17 mouse cellular contexts compared by ENCODE assay signal in genomic region chr9:111534744-111535423, GRCm38 (mm10).
DNase-seq lines count a peak whose midpoint lies in the region; ATAC-seq and TF ChIP-seq lines count a peak whose summit lies in the region.
"Had no signal": no experiment of that assay in that cellular context is flagged by ENCODE, and none has a peak within 500 bp of the region (broad histone marks: within the 10 kb centered on the region; RNA-seq: fewer than 3 reads in every experiment).

No protein-coding gene starts in this region.

- TF ChIP-seq EP300 in liver, postnatal 0 days (IDR thresholded peaks at IDR 0.05; ENCODE audit: low read depth): 0 out of 2 replicates have a peak, but pooled peaks have one; percentile 13

- no peaks in the 10 kb centered on the region for H3K4me1 ChIP-seq in hindbrain, embryonic 11.5 days (replicated peaks; ENCODE audit: control insufficient read depth, insufficient read depth, low read length)
- peaks cover 3% of the 10 kb centered on the region; the same call in 1 of the 2 replicates for H3K4me1 ChIP-seq in hindbrain, embryonic 13.5 days (replicated peaks)
- H3K4me1 ChIP-seq in intestine, embryonic 15.5 days (replicated peaks): 0 out of 2 replicates have a peak, but pooled peaks cover 12% of the 10 kb centered on the region
- H3K4me1 ChIP-seq in liver, postnatal 0 days (ENCODE audit: insufficient read depth): no peaks in the 10 kb centered on the region
- H3K4me1 ChIP-seq: embryonic facial prominence, embryonic 15.5 days had no signal

- WGBS in hindbrain, embryonic 11.5 days: 58% methylated on average over 7 of the region's 7 CpGs
- WGBS in hindbrain, embryonic 13.5 days: 52% methylated on average over 7 of the region's 7 CpGs
- 16% methylated on average over 7 of the region's 7 CpGs for WGBS in intestine, embryonic 15.5 days
- 38% methylated on average over 7 of the region's 7 CpGs for WGBS in liver, postnatal 0 days (ENCODE audit: insufficient replicate concordance)

- DNase-seq in hindbrain, embryonic 11.5 days (ENCODE audit: low spot score): no peak
- DNase-seq in brain, embryonic 14.5 days (ENCODE audit: low read depth): peak; percentile 22
- no peak for DNase-seq in liver, postnatal 0 days
- no peak for DNase-seq in adrenal gland, adult 2 months
- DNase-seq in left cerebral cortex, postnatal 10 days (ENCODE audit: extremely low spot score in 1 of 2, low spot score in 2 of 2): no peak
- no peak for DNase-seq in spleen, postnatal 10 days (ENCODE audit: low spot score in 2 of 2)
- DNase-seq: cerebellum, adult 9-11 months; heart, postnatal 10 days; lung, postnatal 36 days; right cerebral cortex, adult 18-20 months; thymus, postnatal 4 days had no signal

- peak; percentile 27; the same call in 1 of the 2 replicates for ATAC-seq in hindbrain, embryonic 11.5 days (ENCODE audit: low FRiP score)
- ATAC-seq in hindbrain, embryonic 13.5 days (ENCODE audit: low FRiP score): no peak
- peak; percentile 69 for ATAC-seq in intestine, embryonic 15.5 days
- peak; percentile 57 for ATAC-seq in liver, postnatal 0 days
- ATAC-seq: forebrain, embryonic 14.5 days; Patski had no signal

- TF ChIP-seq POLR2A in brain, embryonic 14.5 days (IDR thresholded peaks at IDR 0.05; ENCODE audit: borderline replicate concordance, extremely low read depth, insufficient read depth, insufficient read length, poor library complexity, severe bottlenecking): no peak

- no peaks in the 10 kb centered on the region for H3K36me3 ChIP-seq in hindbrain, embryonic 11.5 days (ENCODE audit: control insufficient read depth, insufficient read depth, low read length)
- H3K36me3 ChIP-seq in hindbrain, embryonic 13.5 days: no peaks in the 10 kb centered on the region
- no peaks in the 10 kb centered on the region for H3K36me3 ChIP-seq in intestine, embryonic 15.5 days
- H3K36me3 ChIP-seq in liver, postnatal 0 days (replicated peaks; ENCODE audit: insufficient read depth, low read length): no peaks in the 10 kb centered on the region
- H3K36me3 ChIP-seq: embryonic facial prominence, embryonic 15.5 days had no signal

- intact Hi-C loops in left cerebral cortex, postnatal 10 days (cut with DNase I): no loop called here

- H3K27me3 ChIP-seq in hindbrain, embryonic 11.5 days (ENCODE audit: control insufficient read depth, insufficient read depth, low read length): no peaks in the 10 kb centered on the region
- H3K27me3 ChIP-seq in hindbrain, embryonic 13.5 days: no peaks in the 10 kb centered on the region
- no peaks in the 10 kb centered on the region for H3K27me3 ChIP-seq in intestine, embryonic 15.5 days (replicated peaks)
- H3K27me3 ChIP-seq in liver, postnatal 0 days (ENCODE audit: insufficient read depth, low read length): no peaks in the 10 kb centered on the region
- H3K27me3 ChIP-seq: embryonic facial prominence, embryonic 15.5 days; Patski had no signal

- H3K9me3 ChIP-seq in hindbrain, embryonic 11.5 days (ENCODE audit: control insufficient read depth, low read length): no peaks in the 10 kb centered on the region
- H3K9me3 ChIP-seq in hindbrain, embryonic 13.5 days: no peaks in the 10 kb centered on the region
- H3K9me3 ChIP-seq in intestine, embryonic 15.5 days: no peaks in the 10 kb centered on the region
- no peaks in the 10 kb centered on the region for H3K9me3 ChIP-seq in liver, postnatal 0 days (ENCODE audit: low read length)
- H3K9me3 ChIP-seq: embryonic facial prominence, embryonic 15.5 days had no signal

- no peak overlapping the region for H3K4me3 ChIP-seq in hindbrain, embryonic 11.5 days (ENCODE audit: low read depth, low read length)
- no peak overlapping the region for H3K4me3 ChIP-seq in hindbrain, embryonic 13.5 days
- no peak overlapping the region for H3K4me3 ChIP-seq in intestine, embryonic 15.5 days (replicated peaks)
- no peak overlapping the region for H3K4me3 ChIP-seq in liver, postnatal 0 days (ENCODE audit: low read depth, low read length)
- H3K4me3 ChIP-seq: embryonic facial prominence, embryonic 15.5 days; left cerebral cortex, adult 2 months had no signal

- no peak overlapping the region for H3K9ac ChIP-seq in hindbrain, embryonic 11.5 days (ENCODE audit: low read depth, low read length)
- H3K9ac ChIP-seq in hindbrain, embryonic 13.5 days: no peak overlapping the region
- H3K9ac ChIP-seq in intestine, embryonic 15.5 days: no peak overlapping the region
- no peak overlapping the region for H3K9ac ChIP-seq in liver, postnatal 0 days (replicated peaks)
- H3K9ac ChIP-seq: embryonic facial prominence, embryonic 15.5 days had no signal

- no peak overlapping the region for H3K4me2 ChIP-seq in hindbrain, embryonic 11.5 days (replicated peaks; ENCODE audit: low read depth, low read length)
- H3K4me2 ChIP-seq in hindbrain, embryonic 13.5 days: no peak overlapping the region
- H3K4me2 ChIP-seq in intestine, embryonic 15.5 days (replicated peaks): peak overlapping the region; percentile 19; the same call in 1 of the 2 replicates
- no peak overlapping the region for H3K4me2 ChIP-seq in liver, postnatal 0 days (ENCODE audit: low read depth, low read length)
- H3K4me2 ChIP-seq: embryonic facial prominence, embryonic 15.5 days had no signal

- no peak for TF ChIP-seq CTCF in brain, embryonic 14.5 days (IDR thresholded peaks at IDR 0.05; ENCODE audit: borderline replicate concordance, extremely low read depth, insufficient read depth, insufficient read length)
- no peak for TF ChIP-seq CTCF in liver, postnatal 0 days (IDR thresholded peaks at IDR 0.05; ENCODE audit: low read depth)

- no peak overlapping the region for H3K27ac ChIP-seq in hindbrain, embryonic 11.5 days (ENCODE audit: low read depth, low read length)
- H3K27ac ChIP-seq in hindbrain, embryonic 13.5 days: no peak overlapping the region
- peak overlapping the region; percentile 62; the same call in 1 of the 2 replicates for H3K27ac ChIP-seq in intestine, embryonic 15.5 days
- H3K27ac ChIP-seq in liver, postnatal 0 days (ENCODE audit: low read depth): no peak overlapping the region
- H3K27ac ChIP-seq: embryonic facial prominence, embryonic 15.5 days; left cerebral cortex, adult 2 months had no signal
